Mouse (Mus musculus): ENCODE measurements around the gene Dusp10. TPM values are rescaled to one million over a fixed set of nuclear protein-coding genes. Genes with fewer than 3 reads are reported as not detected.

Dusp10 gene
- total and polyA plus RNA-seq, 2 experiments from 2014 or later = 6.3 to 11.7 TPM

DNA sequence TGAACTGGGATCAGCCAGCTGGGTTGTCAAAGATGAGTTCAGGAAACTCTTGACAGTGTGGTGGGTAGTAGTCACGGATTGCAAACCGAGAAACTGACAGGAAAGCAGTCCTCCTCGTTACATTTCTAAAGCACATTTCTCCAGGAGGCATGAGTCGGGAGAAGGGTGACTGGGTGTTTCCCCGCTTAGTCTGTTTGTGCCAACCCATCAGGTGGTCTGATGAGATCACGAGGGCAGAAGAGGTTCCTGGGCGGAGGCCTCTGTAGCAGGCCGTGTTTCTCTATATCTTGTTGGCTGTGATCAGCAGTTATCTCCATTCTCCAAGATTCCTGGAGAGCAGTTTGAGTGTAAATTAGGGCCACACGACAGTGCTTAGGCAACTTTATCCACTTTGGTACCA lies 29.6 kb downstream of the Dusp10 start:
- H3K4me1 ChIP-seq (ENCODE audit: insufficient read depth, low read length) = no peaks in the 10 kb centered on the region; the same call in 1 of the 2 replicates
- DNase-seq (ENCODE audit: low spot score) (no peak), ATAC-seq (no peak)
- no peaks in the 10 kb centered on the region for H3K9me3 ChIP-seq (ENCODE audit: low read length)
- H3K9ac ChIP-seq (replicated peaks; ENCODE audit: low read length) = no peak overlapping the region
- H3K27ac ChIP-seq = no peak overlapping the region
- no peak overlapping the region for H3K4me3 ChIP-seq (ENCODE audit: low read length)
- WGBS = 76% methylated on average over 9 of the region's 9 CpGs
- H3K27me3 ChIP-seq (ENCODE audit: insufficient read depth, low read length) = no peaks in the 10 kb centered on the region
- no peak for TF ChIP-seq CTCF (IDR thresholded peaks at IDR 0.05; ENCODE audit: low read depth)
- H3K4me2 ChIP-seq (ENCODE audit: low read depth, low read length) = no peak overlapping the region
- H3K36me3 ChIP-seq (ENCODE audit: insufficient read depth, low read length) = no peaks in the 10 kb centered on the region

DNA sequence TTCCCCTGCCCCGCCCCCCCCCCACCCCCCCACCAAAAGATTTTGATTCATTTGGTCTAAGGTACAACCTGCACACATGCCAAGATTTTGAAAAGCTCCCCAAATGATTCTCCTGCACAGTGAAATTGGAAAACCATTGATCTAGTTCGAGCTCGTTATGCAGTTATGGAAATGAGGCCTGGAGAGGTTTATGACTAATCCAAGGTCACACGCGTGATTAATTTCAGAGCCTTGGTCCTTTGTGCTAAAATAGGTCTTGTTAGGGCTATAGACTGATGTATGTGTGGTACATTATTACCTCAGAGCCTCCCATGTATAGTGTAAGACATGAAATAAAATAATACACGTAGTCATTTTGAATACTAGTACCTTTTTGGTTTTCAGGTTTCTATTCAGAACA lies 30.3 kb downstream of the Dusp10 start:
- 81% methylated on average over 6 of the region's 6 CpGs for WGBS
- H3K9ac ChIP-seq (replicated peaks; ENCODE audit: low read length) = no peak overlapping the region
- H3K27ac ChIP-seq = no peak overlapping the region
- H3K4me1 ChIP-seq (ENCODE audit: insufficient read depth, low read length) = no peaks in the 10 kb centered on the region; the same call in 1 of the 2 replicates
- H3K4me2 ChIP-seq (ENCODE audit: low read depth, low read length) = no peak overlapping the region
- no peaks in the 10 kb centered on the region for H3K36me3 ChIP-seq (ENCODE audit: insufficient read depth, low read length)
- ATAC-seq (no peak), DNase-seq (ENCODE audit: low spot score) (no peak)
- H3K4me3 ChIP-seq (ENCODE audit: low read length) = no peak overlapping the region
- no peaks in the 10 kb centered on the region for H3K9me3 ChIP-seq (ENCODE audit: low read length)
- no peak for TF ChIP-seq CTCF (IDR thresholded peaks at IDR 0.05; ENCODE audit: low read depth)
- H3K27me3 ChIP-seq (ENCODE audit: insufficient read depth, low read length) = no peaks in the 10 kb centered on the region

DNA sequence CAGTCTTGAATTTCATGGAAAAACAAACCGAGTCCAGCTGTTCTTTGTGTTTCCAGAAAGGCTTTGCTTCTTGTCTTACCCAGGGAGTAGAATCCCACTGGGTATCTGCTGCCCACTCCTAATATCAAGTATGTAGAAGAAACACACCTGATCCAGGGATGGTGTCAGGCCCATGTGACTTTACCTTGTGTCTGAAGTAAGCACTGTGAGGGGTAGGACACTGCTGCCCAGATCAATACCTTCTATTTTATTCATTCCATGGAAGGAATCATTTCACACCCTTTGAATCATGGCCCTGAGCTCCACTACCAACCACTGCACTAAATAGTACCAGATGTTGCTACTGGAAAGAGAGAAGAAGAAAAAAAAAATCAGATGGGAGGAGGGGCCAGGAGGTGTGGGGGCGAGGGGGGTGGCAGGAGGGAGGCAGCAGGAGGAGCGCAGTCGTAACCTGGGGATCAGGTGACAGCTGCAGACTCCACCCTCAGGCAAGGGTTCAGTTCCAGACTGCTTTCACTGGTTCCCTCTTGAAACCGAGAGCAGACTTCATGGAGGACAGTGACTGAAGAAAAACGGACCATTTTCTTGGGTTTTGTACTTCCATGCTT lies 33.1 kb downstream of the Dusp10 start:
- ATAC-seq (no peak), DNase-seq (ENCODE audit: low spot score) (no peak)
- H3K9ac ChIP-seq (replicated peaks; ENCODE audit: low read length) = no peak overlapping the region
- H3K4me1 ChIP-seq (ENCODE audit: insufficient read depth, low read length) = no peaks in the 10 kb centered on the region; the same call in 1 of the 2 replicates
- H3K9me3 ChIP-seq (ENCODE audit: low read length) = no peaks in the 10 kb centered on the region
- no peak for TF ChIP-seq CTCF (IDR thresholded peaks at IDR 0.05; ENCODE audit: low read depth)
- no peak overlapping the region for H3K4me3 ChIP-seq (ENCODE audit: low read length)
- H3K4me2 ChIP-seq (ENCODE audit: low read depth, low read length) = no peak overlapping the region
- no peaks in the 10 kb centered on the region for H3K36me3 ChIP-seq (ENCODE audit: insufficient read depth, low read length)
- 70% methylated on average over 6 of the region's 6 CpGs for WGBS
- no peaks in the 10 kb centered on the region for H3K27me3 ChIP-seq (ENCODE audit: insufficient read depth, low read length)
- H3K27ac ChIP-seq = no peak overlapping the region

DNA sequence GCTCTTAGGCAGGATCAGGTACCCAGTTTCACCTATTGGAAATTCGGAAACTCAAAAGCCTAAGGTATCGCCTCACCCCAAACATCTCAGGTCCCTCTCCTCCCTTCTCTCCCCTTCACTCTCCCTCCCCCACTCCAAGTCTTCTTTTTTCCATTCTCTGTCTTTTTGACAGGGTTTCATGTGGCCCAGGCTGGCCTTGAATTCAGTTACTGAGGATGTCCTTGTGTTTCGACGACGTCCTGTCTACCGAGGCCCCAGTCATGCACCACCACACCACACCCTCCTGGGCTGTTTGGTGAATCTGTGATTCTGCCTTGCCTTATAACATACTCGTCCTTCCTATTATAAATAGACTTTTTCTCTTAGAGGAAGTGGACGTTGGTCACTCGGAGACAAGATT lies 34.7 kb downstream of the Dusp10 start:
- no peak overlapping the region for H3K27ac ChIP-seq
- ATAC-seq = no peak
- H3K36me3 ChIP-seq (ENCODE audit: insufficient read depth, low read length) = no peaks in the 10 kb centered on the region
- H3K4me3 ChIP-seq (ENCODE audit: low read length) = no peak overlapping the region
- WGBS = 87% methylated on average over 9 of the region's 9 CpGs
- no peaks in the 10 kb centered on the region for H3K27me3 ChIP-seq (ENCODE audit: insufficient read depth, low read length)
- no peak overlapping the region for H3K9ac ChIP-seq (replicated peaks; ENCODE audit: low read length)
- H3K4me2 ChIP-seq (ENCODE audit: low read depth, low read length) = no peak overlapping the region
- H3K9me3 ChIP-seq (ENCODE audit: low read length) = no peaks in the 10 kb centered on the region
- no peak for TF ChIP-seq CTCF (IDR thresholded peaks at IDR 0.05; ENCODE audit: low read depth)
- DNase-seq (ENCODE audit: low spot score) = no peak
- no peaks in the 10 kb centered on the region for H3K4me1 ChIP-seq (ENCODE audit: insufficient read depth, low read length)

DNA sequence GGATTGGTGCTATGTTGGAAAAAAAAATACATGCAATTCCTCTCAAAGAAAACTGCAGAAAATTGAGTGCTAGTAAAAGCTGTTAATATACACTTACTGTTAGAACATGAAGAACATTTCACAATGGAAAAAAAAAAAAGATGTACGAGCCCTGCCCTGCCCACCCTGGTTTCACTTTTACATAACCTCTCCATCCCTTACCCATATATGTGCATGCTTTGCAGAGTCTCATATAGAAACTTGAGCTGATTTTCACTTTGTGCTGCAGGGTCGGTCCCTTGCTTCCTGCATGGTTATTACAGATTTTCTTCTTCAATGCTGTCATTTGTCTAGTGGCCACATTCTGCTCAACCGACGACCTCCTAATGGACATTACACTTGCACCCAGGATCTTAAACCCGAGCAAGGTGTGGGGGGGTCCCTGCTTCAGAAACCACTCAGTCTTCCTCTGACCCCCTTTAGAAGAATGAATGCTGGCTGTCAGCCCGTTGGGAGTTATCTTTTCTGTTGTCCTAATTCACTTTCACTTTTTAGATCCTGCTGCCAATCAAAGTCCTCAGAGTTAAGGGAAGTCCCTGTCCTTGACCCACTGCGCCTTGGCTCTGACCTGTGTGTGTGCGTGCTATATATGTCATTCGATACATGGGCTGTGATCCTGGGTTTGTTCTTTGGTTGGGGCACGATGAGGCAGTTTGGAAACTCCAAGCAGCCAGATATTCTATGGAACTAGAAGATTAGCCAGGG lies 35.7 kb downstream of the Dusp10 start:
- TF ChIP-seq CTCF (IDR thresholded peaks at IDR 0.05; ENCODE audit: low read depth) = no peak
- Histone ChIP-seq H3K9ac (replicated peaks; ENCODE audit: low read length) (no peak overlapping the region), H3K27me3 (ENCODE audit: insufficient read depth, low read length) (no peaks in the 10 kb centered on the region), H3K4me1 (ENCODE audit: insufficient read depth, low read length) (no peaks in the 10 kb centered on the region), H3K36me3 (ENCODE audit: insufficient read depth, low read length) (no peaks in the 10 kb centered on the region), H3K9me3 (ENCODE audit: low read length) (no peaks in the 10 kb centered on the region), H3K27ac (no peak overlapping the region), H3K4me3 (ENCODE audit: low read length) (no peak overlapping the region), H3K4me2 (ENCODE audit: low read depth, low read length) (no peak overlapping the region)
- DNase-seq (ENCODE audit: low spot score) (no peak), ATAC-seq (no peak)
- WGBS = 83% methylated on average over 10 of the region's 10 CpGs

DNA sequence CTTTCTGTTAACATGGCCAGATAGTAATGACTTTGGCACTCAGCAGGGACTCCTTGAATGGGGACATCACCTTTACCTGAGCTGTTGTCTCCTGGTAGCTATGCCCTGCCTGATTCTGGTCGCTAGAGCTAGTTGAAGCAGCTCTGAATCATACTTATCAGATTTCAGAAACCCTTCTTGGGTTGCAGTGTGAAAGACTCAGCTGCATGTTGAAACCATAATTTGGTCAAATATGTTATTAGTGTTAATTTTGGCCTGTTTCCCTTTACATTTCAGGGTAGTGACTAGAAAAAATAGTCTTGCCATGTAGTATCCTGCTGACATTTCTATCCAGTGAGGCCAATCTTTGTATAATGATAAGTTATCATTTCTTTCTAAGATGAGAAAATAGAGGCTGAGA lies 38.2 kb downstream of the Dusp10 start:
- Histone ChIP-seq H3K36me3 (ENCODE audit: insufficient read depth, low read length) (no peaks in the 10 kb centered on the region), H3K4me2 (ENCODE audit: low read depth, low read length) (no peak overlapping the region), H3K27ac (no peak overlapping the region), H3K9me3 (ENCODE audit: low read length) (no peaks in the 10 kb centered on the region), H3K4me1 (ENCODE audit: insufficient read depth, low read length) (no peaks in the 10 kb centered on the region), H3K4me3 (ENCODE audit: low read length) (no peak overlapping the region), H3K9ac (replicated peaks; ENCODE audit: low read length) (no peak overlapping the region), H3K27me3 (ENCODE audit: insufficient read depth, low read length) (no peaks in the 10 kb centered on the region)
- no peak for ATAC-seq
- 87% methylated on average over 1 of the region's 1 CpGs for WGBS
- TF ChIP-seq CTCF (IDR thresholded peaks at IDR 0.05; ENCODE audit: low read depth) = no peak
- DNase-seq (ENCODE audit: low spot score) = no peak

DNA sequence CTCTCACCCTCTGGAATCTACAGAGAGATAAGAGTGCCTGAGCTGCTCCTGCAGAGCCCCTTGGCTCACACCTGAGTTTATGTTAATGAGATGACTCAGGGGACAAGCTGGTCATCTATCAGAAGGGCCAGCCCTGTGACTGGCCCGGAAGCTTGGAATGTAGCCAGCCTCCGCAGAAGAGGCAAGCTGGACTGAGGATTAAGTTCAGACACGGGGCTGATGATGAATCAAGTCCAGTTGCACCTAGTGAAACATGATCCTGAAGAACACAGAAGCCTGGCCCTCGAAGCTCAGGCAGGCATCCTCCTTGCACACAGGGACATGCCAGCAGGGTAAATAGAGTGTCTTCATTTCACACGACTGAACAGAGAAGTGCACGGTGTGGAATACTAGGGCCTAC lies 38.7 kb downstream of the Dusp10 start:
- H3K36me3 ChIP-seq (ENCODE audit: insufficient read depth, low read length) = no peaks in the 10 kb centered on the region
- no peak for TF ChIP-seq CTCF (IDR thresholded peaks at IDR 0.05; ENCODE audit: low read depth)
- H3K9me3 ChIP-seq (ENCODE audit: low read length) = no peaks in the 10 kb centered on the region
- ATAC-seq = no peak
- no peaks in the 10 kb centered on the region for H3K4me1 ChIP-seq (ENCODE audit: insufficient read depth, low read length)
- no peak overlapping the region for H3K27ac ChIP-seq
- H3K27me3 ChIP-seq (ENCODE audit: insufficient read depth, low read length) = no peaks in the 10 kb centered on the region
- 34% methylated on average over 6 of the region's 6 CpGs for WGBS
- peak; percentile 25 for DNase-seq (ENCODE audit: low spot score)
- no peak overlapping the region for H3K4me3 ChIP-seq (ENCODE audit: low read length)
- no peak overlapping the region for H3K9ac ChIP-seq (replicated peaks; ENCODE audit: low read length)
- no peak overlapping the region for H3K4me2 ChIP-seq (ENCODE audit: low read depth, low read length)
